Mouse (Mus musculus) hindlimb bud, embryonic 11.5 days (tissue): ENCODE measurements around the gene Nprl2.

Source experiments
- DNase-seq: peaks from one replicate; pipeline ENCODE4 v3.0.0-alpha.2; 2012; ENCODE audit warnings: low read depth, low spot score; ENCODE audit errors: extremely low spot score

The Nprl2 gene

GRCm38 (mm10) chr9:107534408-107535202, 7.4 kb upstream of the Nprl2 start:
- DNase-seq = no peak

GRCm38 (mm10) chr9:107538231-107538630, 3.8 kb upstream of the Nprl2 start:
- DNase-seq = no peak

GRCm38 (mm10) chr9:107538711-107539110, 3.3 kb upstream of the Nprl2 start:
- no peak for DNase-seq

- no peak for DNase-seq
These were observed 2.1 kb upstream of the Nprl2 start for GRCm38 (mm10) chr9:107539940-107540339.

- DNase-seq = no peak
These were observed 1.6 kb upstream of the Nprl2 start for GRCm38 (mm10) chr9:107540420-107540819.

- DNase-seq = no peak
These were observed 1.0 kb upstream of the Nprl2 start for GRCm38 (mm10) chr9:107541005-107541404.

GRCm38 (mm10) chr9:107542352-107542686, 293 bp downstream of the Nprl2 start:
- no peak for DNase-seq

GRCm38 (mm10) chr9:107542721-107543120, 695 bp downstream of the Nprl2 start:
- DNase-seq = no peak

GRCm38 (mm10) chr9:107543299-107543698, 1.3 kb downstream of the Nprl2 start:
- no peak for DNase-seq

- no peak for DNase-seq
These were observed 2.2 kb downstream of the Nprl2 start for GRCm38 (mm10) chr9:107544196-107544700.

- DNase-seq = no peak
These were observed 2.7 kb downstream of the Nprl2 start for GRCm38 (mm10) chr9:107544729-107545128.

GRCm38 (mm10) chr9:107545199-107545598, 3.2 kb downstream of the Nprl2 start:
- DNase-seq = no peak

- no peak for DNase-seq
These were observed 3.6 kb downstream of the Nprl2 start for GRCm38 (mm10) chr9:107545602-107546001.

GRCm38 (mm10) chr9:107547026-107547425, 5.0 kb downstream of the Nprl2 start, which contains the start of gene Zmynd10:
TSS of gene Zmynd10 (plus strand) at chr9:107547298.
- DNase-seq = no peak

GRCm38 (mm10) chr9:107547957-107548356, 5.9 kb downstream of the Nprl2 start:
- DNase-seq = no peak

- DNase-seq = no peak
These were observed 6.8 kb downstream of the Nprl2 start for GRCm38 (mm10) chr9:107548820-107549219.

- no peak for DNase-seq
These were observed 7.5 kb downstream of the Nprl2 start for GRCm38 (mm10) chr9:107549297-107550074.

GRCm38 (mm10) chr9:107550491-107551116, 8.6 kb downstream of the Nprl2 start:
- DNase-seq = no peak

GRCm38 (mm10) chr9:107551117-107551889, 9.3 kb downstream of the Nprl2 start, which contains the start of gene Rassf1:
TSS of gene Rassf1 (plus strand) at chr9:107551555.
- no peak for DNase-seq

- DNase-seq = no peak
These were observed 9.9 kb downstream of the Nprl2 start for GRCm38 (mm10) chr9:107551890-107552355.
